Mouse (Mus musculus): ENCODE measurements at regions not wholly inside any gene's neighbourhood (a gene's known extent, or its start where the extent isn't known, plus 50 kb on each side); places are given as distances from the start of the nearest gene placed in this dataset.
A peak's percentile ranks its signal among the peaks of the same experiment; 100 is the strongest.
"Not testable (repeated sequence)": the region's sequence is repeated elsewhere in the genome, so short reads cannot be mapped to it uniquely, and the experiment has no call there.

DNA sequence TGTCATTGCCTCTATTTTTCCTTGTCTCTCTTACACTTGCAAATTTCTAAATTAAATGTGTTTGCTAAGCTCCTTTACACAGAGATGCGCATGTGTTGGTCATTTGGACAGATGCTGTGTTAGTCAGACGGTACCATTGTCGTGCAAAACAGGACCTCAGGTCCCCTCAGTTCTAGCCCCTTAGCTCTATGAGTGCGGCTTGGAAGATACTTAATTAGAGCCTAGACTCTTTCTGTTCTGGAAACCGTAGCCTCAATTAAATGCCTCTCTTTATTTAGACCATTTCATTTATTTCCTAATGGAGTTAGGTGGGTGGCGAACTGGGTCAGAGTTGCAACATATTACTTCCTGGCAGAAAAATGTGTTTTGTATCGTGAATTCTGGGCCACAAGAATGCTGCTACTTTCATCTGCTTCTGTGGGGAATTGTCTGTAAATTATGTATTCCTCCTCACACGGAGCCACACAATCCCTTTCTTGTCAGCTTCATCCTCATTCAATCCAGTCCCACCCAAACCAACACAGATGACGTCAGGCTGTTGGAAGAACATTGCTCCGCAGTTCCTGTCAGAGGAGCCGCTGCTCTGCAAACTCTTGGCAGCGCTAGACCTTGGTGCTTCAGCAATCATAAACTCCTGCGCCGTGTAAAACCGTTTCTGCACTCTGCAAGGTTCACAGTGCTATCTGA is 345.4 kb upstream of the Nova1 start:
- peak; percentile 18 to 53 for DNase-seq (ENCODE audit: low spot score in 2 of 2)

DNA sequence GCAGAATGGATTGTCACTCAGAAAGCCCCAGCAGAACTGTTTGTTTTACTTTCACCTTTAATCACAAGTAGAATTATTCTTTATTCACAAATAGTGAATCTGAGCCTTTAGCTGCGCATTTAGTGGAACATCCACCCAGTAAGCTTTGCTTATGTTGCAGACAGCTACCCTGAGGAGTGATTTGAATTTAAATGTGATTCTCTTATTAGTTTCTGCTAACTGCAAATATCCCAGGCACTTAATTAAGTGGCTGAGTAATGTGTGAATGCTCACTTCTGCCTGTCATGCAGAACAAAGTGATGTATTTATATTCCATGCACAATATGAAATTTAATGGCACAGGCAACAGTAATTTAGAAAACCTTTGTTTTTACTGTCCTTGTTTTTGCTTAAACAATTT is 344.4 kb upstream of the Nova1 start:
- no peak for DNase-seq (ENCODE audit: low spot score in 2 of 2)

DNA sequence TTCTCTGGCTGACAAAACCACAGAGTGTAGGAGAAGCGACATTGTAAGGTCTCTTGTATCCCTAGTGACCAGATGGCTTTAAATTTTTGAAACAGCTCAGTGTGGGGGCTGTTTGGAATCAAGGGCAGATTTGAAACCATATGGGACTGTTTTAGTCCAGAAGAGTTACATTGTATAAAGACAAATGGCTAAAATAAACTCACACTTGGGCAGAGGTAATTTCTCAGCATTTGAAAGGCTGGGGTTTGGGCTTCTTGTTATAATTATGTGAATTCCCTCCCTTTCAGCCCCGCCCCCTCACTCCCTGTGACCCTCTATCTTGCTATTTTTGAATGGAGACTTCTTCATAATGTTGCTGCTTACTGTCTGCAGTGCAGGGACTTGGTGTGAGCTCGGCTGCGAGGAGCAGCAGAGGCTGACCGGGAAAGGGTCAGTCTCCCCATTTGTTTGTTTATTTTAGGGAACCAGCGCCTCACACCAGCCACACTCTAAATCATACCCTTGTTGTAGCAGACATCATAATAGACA is 344.0 kb upstream of the Nova1 start:
- DNase-seq (ENCODE audit: low spot score in 2 of 2): no peak

DNA sequence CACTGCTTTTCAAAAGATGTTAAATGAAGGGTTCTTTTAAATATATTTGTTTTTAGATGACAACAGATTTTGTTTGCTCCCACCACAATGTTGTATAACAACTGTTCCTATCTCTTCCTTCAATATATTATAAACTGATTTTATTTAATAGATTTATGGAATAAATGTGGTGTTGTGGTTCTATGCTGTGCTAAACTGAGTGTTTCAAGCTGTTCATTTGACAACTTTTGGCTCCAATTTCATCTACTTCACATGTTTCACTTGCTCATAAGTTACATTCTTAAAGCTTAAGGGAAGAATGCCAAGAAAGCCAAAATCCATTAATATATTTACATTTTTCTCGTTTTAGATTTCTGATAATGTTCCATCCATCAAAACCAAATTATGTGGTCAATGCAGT is 341.9 kb upstream of the Nova1 start:
- DNase-seq (ENCODE audit: low spot score in 2 of 2): no peak

DNA sequence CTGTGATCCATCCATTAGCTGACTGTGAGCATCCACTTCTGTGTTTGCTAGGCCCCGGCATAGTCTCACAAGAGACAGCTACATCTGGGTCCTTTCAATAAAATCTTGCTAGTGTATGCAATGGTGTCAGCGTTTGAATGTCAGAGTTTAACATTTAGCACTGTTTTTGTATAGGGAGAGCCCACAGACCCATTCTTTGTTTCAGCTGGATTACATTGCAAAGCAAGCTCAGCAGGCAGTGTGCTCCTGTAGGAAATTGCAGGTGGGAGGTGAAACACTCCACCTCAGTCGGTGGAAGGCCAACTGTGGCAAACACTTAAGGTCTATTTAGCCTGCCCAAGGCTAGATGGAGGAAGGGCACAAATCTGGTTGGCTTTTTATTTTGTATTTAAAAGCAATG is 337.2 kb upstream of the Nova1 start:
- not testable (repeated sequence) for DNase-seq (ENCODE audit: low spot score in 2 of 2)

DNA sequence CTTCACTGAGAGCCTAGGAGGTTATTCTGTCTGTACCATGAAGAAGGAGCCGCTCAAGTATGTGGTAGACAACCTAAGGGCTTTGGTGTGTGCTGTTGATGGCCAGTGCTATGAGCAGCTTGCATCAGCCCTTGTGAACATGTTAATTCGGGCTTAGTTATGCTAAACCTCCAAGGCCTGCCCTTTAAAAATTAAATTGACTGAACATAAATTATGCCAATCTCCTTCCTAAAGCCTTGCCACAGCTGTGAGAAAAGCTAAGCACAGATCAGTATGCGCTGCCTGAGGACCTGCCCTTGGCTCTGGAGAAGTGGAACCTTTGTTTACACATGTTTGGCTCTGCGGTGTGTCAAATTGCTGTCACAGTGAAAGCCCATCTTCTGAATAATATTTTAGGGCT is 321.9 kb upstream of the Nova1 start:
- no peak for DNase-seq (ENCODE audit: low spot score in 2 of 2)

DNA sequence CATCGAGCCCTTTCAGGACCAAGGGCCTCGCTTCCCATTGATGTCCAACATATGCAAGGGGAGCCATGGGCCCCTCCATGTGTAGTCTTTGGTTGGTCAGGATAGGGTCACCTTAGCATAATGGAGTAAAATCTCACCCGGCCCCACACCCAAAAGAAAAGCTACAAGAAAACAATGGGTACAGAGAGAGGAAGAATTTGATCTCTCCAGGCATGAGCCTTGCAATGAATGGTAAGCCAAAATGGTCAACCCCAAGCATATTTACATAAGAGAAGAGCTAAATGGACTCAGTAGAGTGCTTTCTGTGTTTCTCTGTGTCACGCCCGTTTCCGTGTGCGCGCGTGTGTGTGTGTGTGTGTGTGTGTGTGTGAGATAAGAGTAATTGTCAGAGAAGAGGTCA is 311.1 kb upstream of the Nova1 start:
- no peak for DNase-seq (ENCODE audit: low spot score in 2 of 2)

DNA sequence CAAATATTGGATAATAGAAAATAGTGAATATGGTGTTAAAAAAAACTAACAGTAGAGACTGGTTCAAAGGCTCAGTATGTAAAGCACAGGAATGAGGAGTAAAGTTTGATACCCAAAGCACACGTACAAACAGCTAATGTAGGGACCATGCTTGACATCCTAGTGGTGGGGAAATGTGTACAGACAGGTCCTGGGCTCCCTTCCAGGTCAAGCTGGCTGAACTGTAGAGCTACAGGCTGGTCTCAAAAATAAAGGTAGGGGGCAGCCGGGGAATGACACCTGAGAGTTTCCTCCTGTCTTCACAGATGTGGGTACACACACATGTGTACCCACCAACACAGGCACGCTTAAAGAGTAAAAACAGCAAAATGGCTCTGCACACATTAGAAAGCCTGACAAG is 309.9 kb upstream of the Nova1 start:
- DNase-seq (ENCODE audit: low spot score in 2 of 2): no peak

DNA sequence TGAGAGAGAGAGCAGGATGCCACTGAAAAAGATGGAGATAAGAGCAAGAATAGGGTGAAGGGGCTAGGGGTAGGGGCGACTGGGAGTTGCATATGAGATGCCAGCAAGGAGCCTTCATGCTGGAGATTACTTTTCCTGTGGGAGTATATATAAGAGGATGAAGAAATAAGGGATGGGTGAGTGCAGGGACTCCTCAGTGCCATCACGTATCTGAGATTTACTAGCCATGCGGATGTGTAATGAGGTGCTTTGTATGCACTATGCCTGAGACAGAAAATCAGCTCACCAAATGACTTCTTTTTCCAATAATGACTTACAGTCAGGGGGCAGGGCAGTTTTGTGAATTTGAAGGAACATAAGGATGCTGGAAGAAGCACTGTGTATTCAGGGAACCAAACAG is 302.7 kb upstream of the Nova1 start:
- DNase-seq (ENCODE audit: low spot score in 2 of 2): no peak

DNA sequence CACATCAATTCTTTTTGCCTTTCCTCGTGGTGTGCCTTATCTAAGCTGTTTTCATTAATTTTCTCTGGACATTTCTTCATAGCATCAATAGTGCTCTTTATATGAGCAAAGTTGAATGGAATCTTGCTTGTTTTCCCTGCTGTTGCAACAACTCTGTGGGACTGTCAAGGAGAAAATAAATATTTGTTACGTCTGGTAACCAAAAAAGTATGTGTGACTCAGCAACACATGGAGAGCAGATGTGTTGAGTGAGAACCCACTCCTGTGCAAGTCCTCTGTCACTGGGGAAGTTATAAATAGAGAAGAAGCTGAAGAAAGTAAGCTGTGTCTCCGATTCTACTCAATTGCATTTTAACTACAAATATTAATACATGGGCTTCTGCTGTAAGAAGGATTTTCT is 298.8 kb upstream of the Nova1 start:
- no peak for DNase-seq (ENCODE audit: low spot score in 2 of 2)

DNA sequence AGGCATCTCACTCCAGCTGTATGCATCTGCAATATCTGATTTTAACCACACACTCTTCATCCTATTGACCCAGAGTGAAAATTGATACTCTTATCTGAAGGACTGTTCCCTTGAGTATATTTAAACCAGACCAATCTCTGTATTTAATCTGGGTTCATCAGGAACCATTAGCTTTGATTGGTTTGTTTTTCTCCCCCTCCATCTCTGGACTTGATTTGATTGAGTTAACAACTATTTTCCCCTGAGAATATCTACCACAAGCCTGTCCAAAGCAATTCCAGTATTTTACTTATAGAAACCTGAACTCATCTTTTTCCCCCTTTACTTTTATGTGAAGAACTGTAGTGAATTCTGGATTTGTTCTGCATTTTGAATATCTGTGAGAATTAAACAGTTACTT is 270.5 kb upstream of the Nova1 start:
- DNase-seq (ENCODE audit: low spot score in 2 of 2): no peak

DNA sequence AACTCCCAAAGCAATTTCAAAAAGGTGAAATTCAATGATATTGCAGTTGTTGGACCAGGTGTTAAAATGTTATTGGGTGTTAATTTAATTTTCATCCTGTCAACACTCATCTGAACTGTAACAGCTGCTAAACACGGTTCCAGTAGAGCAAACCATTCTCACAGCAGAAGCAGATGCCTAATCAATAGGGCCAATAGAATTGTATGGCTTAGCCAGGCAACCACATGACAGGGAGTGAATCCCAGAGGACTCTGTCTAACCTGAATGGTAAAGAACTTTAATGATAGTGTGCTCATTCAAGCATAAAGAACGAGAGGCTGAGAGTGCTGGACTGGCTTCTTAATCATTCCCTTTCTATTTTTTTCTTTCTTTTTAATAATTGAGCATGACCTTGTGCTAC is 256.2 kb upstream of the Nova1 start:
- DNase-seq (ENCODE audit: low spot score in 2 of 2): no peak

DNA sequence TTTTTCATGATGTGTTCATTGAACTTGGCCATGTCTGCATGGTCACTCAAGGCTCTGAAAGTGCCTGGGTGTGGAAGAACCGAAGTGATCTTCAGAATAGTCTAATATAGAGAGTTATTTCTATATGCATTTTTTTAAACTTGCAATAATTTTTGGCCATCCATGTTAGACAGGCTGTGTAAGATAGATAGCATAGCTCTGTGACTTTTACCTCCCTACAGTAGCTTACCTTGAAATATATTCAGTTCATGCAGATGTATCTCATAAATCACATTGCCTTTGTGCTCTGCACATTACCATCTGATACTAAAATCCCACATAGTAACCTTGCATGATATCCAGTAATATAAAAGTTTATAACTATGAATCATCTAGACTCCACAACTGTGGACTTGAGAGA is 233.7 kb upstream of the Nova1 start:
- DNase-seq (ENCODE audit: low spot score in 2 of 2): no peak

DNA sequence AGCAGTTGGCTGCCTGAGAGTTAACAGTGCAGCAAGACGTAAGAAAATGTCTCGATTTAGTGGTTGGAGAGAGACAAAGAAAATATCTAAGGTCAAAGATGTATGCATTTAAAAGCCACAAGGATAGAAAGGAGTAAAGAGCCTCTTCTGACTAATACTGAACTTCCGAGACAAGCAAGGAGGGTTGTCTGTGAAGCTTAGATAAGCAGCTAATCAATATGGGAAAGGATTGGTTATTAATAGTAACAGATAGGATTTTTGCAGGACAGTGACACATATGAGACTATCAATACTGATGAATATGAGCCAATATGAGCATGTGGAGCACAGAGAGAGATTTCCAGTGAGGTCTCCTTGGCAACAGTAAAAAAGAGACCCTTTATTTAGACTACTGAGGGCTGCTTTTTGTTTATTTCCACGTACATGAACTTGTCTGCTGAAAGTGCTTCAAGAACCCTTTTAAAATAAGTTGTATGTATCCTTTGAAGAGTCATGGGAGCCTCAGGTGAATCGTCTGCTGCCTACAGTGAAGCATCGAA is 202.2 kb upstream of the Nova1 start:
- DNase-seq (ENCODE audit: low spot score in 2 of 2): no peak

DNA sequence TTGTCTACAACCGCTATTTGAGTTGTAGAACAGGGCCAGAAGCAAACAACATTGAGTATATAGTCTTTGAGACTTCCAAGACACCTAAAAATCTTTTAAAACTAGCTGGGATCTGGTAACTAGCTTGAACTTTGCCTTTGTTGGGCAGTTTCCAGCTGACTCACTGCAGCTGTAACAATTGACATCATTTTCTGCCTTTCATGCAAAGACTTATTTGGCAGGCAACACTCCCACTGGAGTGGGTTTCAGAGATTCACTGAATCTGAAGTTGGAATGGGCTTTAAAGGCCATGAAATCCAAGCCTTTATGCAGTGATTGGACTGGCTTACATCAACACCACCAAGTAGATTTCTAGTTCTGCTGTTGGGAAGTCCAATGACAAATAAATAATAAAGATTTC is 173.6 kb upstream of the Nova1 start:
- peak in 1 of 2 experiments; percentile 36 for DNase-seq (ENCODE audit: low spot score in 2 of 2)

DNA sequence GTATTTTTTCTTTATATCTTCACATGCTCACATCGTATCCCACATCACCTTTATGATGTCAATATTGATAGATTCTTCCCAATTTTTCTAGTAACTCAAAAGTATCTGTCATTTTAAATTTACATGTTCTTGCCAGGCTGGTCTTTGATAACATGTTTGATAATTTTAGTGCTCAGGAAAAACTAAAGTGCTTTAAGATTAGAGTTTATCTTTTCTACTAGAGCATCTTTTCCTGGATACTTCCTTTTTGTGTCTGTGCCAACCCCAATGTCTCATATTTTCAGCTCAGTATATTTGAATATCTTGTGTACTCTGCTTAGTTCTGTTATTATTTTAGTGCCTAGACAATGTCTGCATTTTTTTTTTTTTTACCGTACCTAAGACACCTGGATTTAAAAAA is 170.2 kb upstream of the Nova1 start:
- DNase-seq (ENCODE audit: low spot score in 2 of 2): no peak

DNA sequence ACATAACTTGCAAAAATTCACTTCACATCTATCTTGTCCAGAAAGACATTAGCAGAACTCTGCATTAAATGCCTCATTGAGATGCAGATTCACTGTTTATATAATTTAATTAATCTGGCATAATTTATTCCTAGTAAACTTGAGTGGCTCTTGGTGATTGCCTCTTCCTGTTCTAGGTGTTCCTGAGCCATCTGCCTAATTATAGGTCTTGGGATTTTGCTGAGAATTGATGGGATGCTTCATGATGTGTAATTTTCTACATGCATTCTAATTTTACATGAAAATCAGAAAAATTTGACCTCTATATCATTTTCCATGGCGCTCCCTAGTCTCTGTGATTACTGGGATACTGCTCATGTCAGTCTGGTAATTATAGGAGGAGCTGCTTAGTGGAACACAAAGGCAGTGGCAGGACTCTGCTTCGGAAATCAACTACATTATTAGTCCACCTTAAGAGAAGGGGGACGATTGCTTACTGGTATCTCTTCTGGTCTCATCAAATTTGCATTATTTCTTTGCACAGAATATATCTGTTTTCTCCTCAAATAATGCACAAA is 131.6 kb upstream of the Nova1 start:
- DNase-seq (ENCODE audit: low spot score in 2 of 2): no peak

DNA sequence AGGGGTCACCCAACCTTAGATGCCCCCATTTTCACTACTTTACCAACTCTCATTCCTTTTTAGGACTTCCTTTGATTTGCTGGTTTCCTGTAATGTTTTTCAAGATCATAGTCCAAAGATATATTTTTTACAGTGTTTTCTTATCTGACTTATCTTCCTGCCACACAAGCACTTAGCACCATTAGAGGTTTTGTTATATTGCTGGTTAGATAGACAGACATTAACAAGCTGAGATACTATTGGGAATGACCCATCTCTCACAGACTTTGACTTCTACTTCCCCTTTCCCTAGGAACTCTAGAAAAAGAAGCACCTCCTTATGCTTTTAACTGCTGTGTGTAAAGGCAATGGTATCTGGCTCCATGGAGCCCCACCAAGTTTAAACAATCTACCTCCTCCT is 127.0 kb upstream of the Nova1 start:
- no peak for DNase-seq (ENCODE audit: low spot score in 2 of 2)

DNA sequence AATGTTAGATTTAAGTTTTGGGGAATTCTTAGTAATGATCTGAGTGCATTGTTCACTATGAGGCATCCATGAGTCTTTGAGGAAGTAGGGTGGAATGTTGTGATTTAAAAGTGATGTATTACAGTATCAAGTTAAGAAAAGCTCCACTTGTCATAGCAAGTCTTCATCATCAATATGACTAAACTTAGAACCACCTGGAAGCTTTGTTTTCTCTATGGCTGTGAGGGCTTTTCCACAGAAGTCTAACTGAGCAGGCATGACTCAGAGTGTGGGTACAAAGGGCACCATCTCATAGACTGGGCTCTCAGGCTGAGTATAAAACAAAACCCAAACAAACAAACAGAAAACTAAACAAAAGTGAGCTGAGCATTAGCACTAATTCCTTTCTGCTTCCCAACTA is 112.4 kb upstream of the Nova1 start:
- no peak for DNase-seq (ENCODE audit: low spot score in 2 of 2)

DNA sequence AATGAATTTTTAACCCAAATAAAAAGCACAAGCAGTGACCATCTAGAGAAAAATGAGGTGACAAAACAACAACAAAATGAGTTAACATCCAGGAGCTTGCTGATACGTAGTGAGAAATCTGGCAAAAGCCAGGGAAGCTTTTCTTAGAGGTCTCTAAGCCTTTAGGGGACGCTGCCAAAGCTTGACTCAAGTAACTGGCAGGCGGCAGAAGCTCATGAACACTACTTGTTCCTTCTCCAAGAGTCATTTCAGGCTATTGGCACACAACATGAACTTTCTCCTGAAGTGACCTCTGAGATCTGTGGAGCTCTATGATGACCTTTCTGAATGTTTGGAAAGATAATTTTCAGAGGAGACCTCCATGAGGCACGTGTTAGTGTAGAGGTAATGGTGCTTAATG is 98.6 kb upstream of the Nova1 start:
- DNase-seq (ENCODE audit: low spot score in 2 of 2): peak in 1 of 2 experiments; percentile 19

DNA sequence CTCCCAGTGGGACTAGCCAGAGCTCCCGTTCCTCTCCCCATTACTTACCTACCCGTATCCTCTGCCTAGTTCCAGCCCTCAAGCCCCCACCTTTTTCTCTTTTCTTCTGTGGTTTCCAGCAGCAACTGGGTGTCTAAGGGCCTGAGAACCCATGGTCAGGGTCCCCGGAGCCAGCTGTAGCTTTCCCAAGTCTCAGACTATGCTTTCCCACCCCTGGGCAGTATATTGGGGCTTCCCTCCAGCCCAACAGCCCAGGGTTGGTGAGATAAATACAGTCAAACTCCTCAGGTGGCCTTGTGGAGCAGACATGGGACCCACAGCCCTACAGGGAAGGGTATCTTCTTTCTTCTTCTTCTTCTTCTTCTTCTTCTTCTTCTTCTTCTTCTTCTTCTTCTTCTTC is 59.4 kb upstream of the Nova1 start:
- DNase-seq (ENCODE audit: low spot score in 2 of 2): no peak

DNA sequence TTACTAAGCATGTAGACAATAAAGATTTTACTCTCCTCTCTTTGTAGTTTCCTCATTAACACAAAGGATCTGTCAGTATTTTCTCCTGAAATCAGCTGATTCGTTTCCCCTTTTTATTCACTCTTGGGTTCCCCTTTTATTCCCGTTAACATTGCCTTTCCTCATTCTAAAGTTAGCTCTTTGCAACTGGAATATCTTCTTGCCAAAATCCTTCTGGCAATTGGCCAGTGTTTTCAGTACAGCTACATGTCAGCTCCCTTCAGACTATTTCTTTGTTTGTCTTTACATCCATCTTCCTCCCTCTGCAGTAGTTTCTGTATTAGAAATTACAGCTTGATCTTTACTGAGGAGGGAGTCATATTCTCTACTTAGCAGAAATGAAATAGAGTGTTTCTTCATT is 51.4 kb upstream of the Nova1 start:
- no peak for DNase-seq (ENCODE audit: low spot score in 2 of 2)
